Mouse (Mus musculus): ENCODE results near the gene Akr1a1.

The Akr1a1 gene

GRCm38 (mm10) chr4:116596379-116596778, 55.1 kb downstream of the Akr1a1 start, which contains the start of gene Ccdc17:
Gene Ccdc17 (plus strand): TSS chr4:116596654.
- in situ Hi-C loops (cut with MboI, MseI) = loop anchor here in 1 of 2 experiments (5.0 kb wide), 1 partner anchor 34 kb away; no protein-coding TSS in a partner anchor

- in situ Hi-C loops (cut with MboI, MseI) = loop anchor here in 1 of 2 experiments (5.0 kb wide), 1 partner anchor 33 kb away; no protein-coding TSS in a partner anchor
These were observed 55.7 kb downstream of the Akr1a1 start for GRCm38 (mm10) chr4:116595793-116596192.
